Mouse (Mus musculus): ENCODE results near the gene Siglec1. TPM values are rescaled to one million over a fixed set of nuclear protein-coding genes. Genes with fewer than 3 reads are reported as not detected.

The Siglec1 gene
- polyA plus RNA-seq, 1 experiment from 2014 or later, result 0.13 TPM

GRCm38 (mm10) chr2:131080507-131080906, 6.1 kb downstream of the Siglec1 start:
- Histone ChIP-seq H3K9me3 (ENCODE audit: control insufficient read depth, low read length) (no peaks in the 10 kb centered on the region), H3K36me3 (ENCODE audit: control insufficient read depth, insufficient read depth) (no peaks in the 10 kb centered on the region), H3K27ac (ENCODE audit: low read length) (no peak overlapping the region), H3K4me1 (replicated peaks; ENCODE audit: control insufficient read depth, insufficient read depth, low read length) (no peaks in the 10 kb centered on the region), H3K27me3 (replicated peaks; ENCODE audit: control insufficient read depth, insufficient read depth, low read length) (no peaks in the 10 kb centered on the region), H3K4me2 (ENCODE audit: low read length) (no peak overlapping the region), H3K9ac (replicated peaks; ENCODE audit: low read depth, low read length) (no peak overlapping the region), H3K4me3 (replicated peaks; ENCODE audit: low read length) (no peak overlapping the region)
- ATAC-seq, result no peak
- WGBS, result 87% methylated on average over 5 of the region's 5 CpGs

GRCm38 (mm10) chr2:131072536-131072935, 14.0 kb downstream of the Siglec1 start:
- WGBS, result 91% methylated on average over 10 of the region's 10 CpGs
- Histone ChIP-seq H3K9ac (replicated peaks; ENCODE audit: low read depth, low read length) (no peak overlapping the region), H3K4me2 (ENCODE audit: low read length) (no peak overlapping the region)

DNA sequence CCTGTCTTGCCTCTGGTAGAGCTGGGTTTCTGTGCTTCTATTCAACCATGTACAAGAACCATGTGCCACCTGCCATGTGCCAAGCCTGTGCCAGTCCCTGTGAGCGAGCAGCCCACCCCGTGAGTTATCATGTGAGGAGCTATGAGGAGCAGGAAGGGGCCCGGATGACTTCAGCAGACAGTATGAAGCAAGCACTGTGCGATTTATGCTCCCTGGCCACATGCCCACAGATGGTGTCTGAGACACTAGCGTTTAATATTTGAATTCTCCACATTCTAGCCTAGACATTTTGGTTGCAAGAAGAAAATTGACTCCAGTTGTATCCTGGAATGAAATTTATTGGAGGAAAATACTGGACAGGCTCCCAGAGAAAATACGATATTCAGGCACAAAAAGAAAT, 19.1 kb downstream of the Siglec1 start:
- H3K36me3 ChIP-seq (ENCODE audit: control insufficient read depth, insufficient read depth), result no peaks in the 10 kb centered on the region
- H3K4me2 ChIP-seq (ENCODE audit: low read length), result no peak overlapping the region
- H3K9me3 ChIP-seq (ENCODE audit: control insufficient read depth, low read length), result no peaks in the 10 kb centered on the region
- no peak overlapping the region for H3K27ac ChIP-seq (ENCODE audit: low read length)
- peaks cover 4% of the 10 kb centered on the region; the same call in 1 of the 2 replicates for H3K4me1 ChIP-seq (replicated peaks; ENCODE audit: control insufficient read depth, insufficient read depth, low read length)
- WGBS, result 77% methylated on average over 6 of the region's 6 CpGs
- ATAC-seq, result no peak
- no peak overlapping the region for H3K9ac ChIP-seq (replicated peaks; ENCODE audit: low read depth, low read length)
- peaks cover 10% of the 10 kb centered on the region; the same call in 1 of the 2 replicates for H3K27me3 ChIP-seq (replicated peaks; ENCODE audit: control insufficient read depth, insufficient read depth, low read length)
- no peak overlapping the region for H3K4me3 ChIP-seq (replicated peaks; ENCODE audit: low read length)

More at GRCm38 (mm10) chr2:131072536-131072935, 14.0 kb downstream of the Siglec1 start:
- H3K9me3 ChIP-seq (ENCODE audit: control insufficient read depth, low read length), result no peaks in the 10 kb centered on the region
- no peak overlapping the region for H3K4me3 ChIP-seq (replicated peaks; ENCODE audit: low read length)
- no peaks in the 10 kb centered on the region for H3K36me3 ChIP-seq (ENCODE audit: control insufficient read depth, insufficient read depth)
- no peak overlapping the region for H3K27ac ChIP-seq (ENCODE audit: low read length)
- H3K27me3 ChIP-seq (replicated peaks; ENCODE audit: control insufficient read depth, insufficient read depth, low read length), result no peaks in the 10 kb centered on the region
- ATAC-seq, result no peak
- no peaks in the 10 kb centered on the region for H3K4me1 ChIP-seq (replicated peaks; ENCODE audit: control insufficient read depth, insufficient read depth, low read length)

GRCm38 (mm10) chr2:131066342-131066741, 20.2 kb downstream of the Siglec1 start:
- H3K4me1 ChIP-seq (replicated peaks; ENCODE audit: control insufficient read depth, insufficient read depth, low read length), result peaks cover 4% of the 10 kb centered on the region; the same call in 1 of the 2 replicates
- H3K9me3 ChIP-seq (ENCODE audit: control insufficient read depth, low read length), result no peaks in the 10 kb centered on the region
- ATAC-seq, result no peak
- no peak overlapping the region for H3K27ac ChIP-seq (ENCODE audit: low read length)
- no peak overlapping the region for H3K9ac ChIP-seq (replicated peaks; ENCODE audit: low read depth, low read length)
- H3K36me3 ChIP-seq (ENCODE audit: control insufficient read depth, insufficient read depth), result no peaks in the 10 kb centered on the region
- 71% methylated on average over 9 of the region's 9 CpGs for WGBS
- no peak overlapping the region for H3K4me3 ChIP-seq (replicated peaks; ENCODE audit: low read length)
- peaks cover 12% of the 10 kb centered on the region for H3K27me3 ChIP-seq (replicated peaks; ENCODE audit: control insufficient read depth, insufficient read depth, low read length)
- H3K4me2 ChIP-seq (ENCODE audit: low read length), result no peak overlapping the region

DNA sequence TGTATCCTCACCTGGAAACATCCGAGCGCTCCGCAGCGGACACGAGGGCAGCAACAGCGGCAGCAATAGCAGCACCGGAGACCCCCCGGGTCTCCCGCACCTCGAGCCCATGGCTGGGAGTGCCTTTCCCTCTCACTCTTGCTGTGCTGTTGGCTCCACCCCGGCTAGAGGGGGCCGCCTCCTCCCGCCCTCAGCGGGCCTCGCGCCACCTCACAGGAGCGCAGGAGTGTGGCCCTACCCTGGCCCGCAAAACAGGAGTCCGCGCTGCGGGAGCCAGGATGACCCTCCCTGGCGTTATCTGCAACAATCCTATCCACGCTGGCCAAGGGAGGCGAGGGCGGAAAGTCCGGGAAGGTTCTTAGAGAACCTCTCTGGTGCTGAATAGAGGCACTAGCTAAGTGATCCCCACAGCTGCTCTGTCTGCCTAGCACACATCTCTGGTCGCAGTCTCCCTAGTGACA, 23.1 kb downstream of the Siglec1 start, which contains the start of gene Adam33:
Gene Adam33, minus strand, starts transcription at position 411 of the 461 bp plus-strand sequence.
- Histone ChIP-seq H3K9ac (replicated peaks; ENCODE audit: low read depth, low read length) (peak within 1 kb of the TSS; percentile 38), H3K4me2 (ENCODE audit: low read length) (peak within 1 kb of the TSS; percentile 48), H3K9me3 (ENCODE audit: control insufficient read depth, low read length) (no peaks in the 10 kb centered on the region), H3K4me3 (replicated peaks; ENCODE audit: low read length) (peak within 1 kb of the TSS; percentile 8; the same call in 1 of the 2 replicates), H3K4me1 (replicated peaks; ENCODE audit: control insufficient read depth, insufficient read depth, low read length) (peaks cover 4% of the 10 kb centered on the region; the same call in 1 of the 2 replicates), H3K27ac (ENCODE audit: low read length) (no peak within 1 kb of the TSS), H3K36me3 (ENCODE audit: control insufficient read depth, insufficient read depth) (no peaks in the 10 kb centered on the region), H3K27me3 (replicated peaks; ENCODE audit: control insufficient read depth, insufficient read depth, low read length) (peaks cover 12% of the 10 kb centered on the region)
- WGBS, result 3% methylated on average over 21 of the region's 27 CpGs
- no peak; the same call in 1 of the 2 replicates for ATAC-seq

DNA sequence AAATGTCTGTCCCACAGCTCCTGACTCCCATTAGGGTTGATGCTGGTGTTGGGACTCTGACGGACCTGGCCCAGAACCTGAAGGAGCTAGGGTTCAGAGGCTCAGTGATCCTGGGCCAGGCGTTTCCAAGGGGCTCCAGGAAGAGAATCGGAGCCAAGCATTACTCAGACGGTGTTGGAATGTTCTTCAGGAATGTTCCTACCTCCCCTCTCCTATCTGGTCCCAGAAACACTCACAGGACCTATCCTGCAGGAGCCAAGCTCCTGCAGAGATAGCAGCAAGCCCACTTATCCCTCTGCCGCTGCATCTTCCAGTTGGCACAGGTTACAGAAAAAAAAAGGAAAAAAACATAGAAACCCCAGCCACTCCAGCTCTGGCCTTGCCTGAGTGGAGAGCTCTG, 25.0 kb downstream of the Siglec1 start:
- Histone ChIP-seq H3K4me2 (ENCODE audit: low read length) (no peak overlapping the region), H3K4me3 (replicated peaks; ENCODE audit: low read length) (no peak overlapping the region), H3K27ac (ENCODE audit: low read length) (no peak overlapping the region), H3K27me3 (replicated peaks; ENCODE audit: control insufficient read depth, insufficient read depth, low read length) (peaks cover 14% of the 10 kb centered on the region), H3K4me1 (replicated peaks; ENCODE audit: control insufficient read depth, insufficient read depth, low read length) (peaks cover 4% of the 10 kb centered on the region; the same call in 1 of the 2 replicates), H3K9me3 (ENCODE audit: control insufficient read depth, low read length) (no peaks in the 10 kb centered on the region), H3K9ac (replicated peaks; ENCODE audit: low read depth, low read length) (no peak overlapping the region), H3K36me3 (ENCODE audit: control insufficient read depth, insufficient read depth) (no peaks in the 10 kb centered on the region)
- no peak for ATAC-seq
- WGBS, result 73% methylated on average over 5 of the region's 5 CpGs

DNA sequence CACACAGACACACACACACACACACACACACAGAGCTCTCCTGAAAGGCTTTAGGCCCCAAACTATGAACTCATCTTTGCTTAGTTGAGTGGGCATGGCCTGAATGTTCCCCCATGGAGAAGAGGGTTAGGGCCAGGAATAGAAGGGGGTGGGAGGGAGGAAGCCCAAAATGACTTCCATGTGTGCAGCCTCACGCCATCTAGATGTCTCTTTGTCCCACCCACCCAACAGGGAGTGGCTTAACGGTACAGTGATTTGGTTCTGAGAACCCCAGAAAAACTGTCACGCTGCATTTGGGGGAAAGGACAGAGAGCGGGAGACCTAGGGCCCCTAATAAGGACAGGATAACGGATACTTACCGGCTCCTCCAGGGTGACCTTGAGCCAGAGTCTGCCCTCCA, 25.8 kb downstream of the Siglec1 start:
- Histone ChIP-seq H3K9me3 (ENCODE audit: control insufficient read depth, low read length) (no peaks in the 10 kb centered on the region), H3K9ac (replicated peaks; ENCODE audit: low read depth, low read length) (no peak overlapping the region), H3K27me3 (replicated peaks; ENCODE audit: control insufficient read depth, insufficient read depth, low read length) (peaks cover 17% of the 10 kb centered on the region), H3K36me3 (ENCODE audit: control insufficient read depth, insufficient read depth) (no peaks in the 10 kb centered on the region), H3K4me3 (replicated peaks; ENCODE audit: low read length) (no peak overlapping the region), H3K4me1 (replicated peaks; ENCODE audit: control insufficient read depth, insufficient read depth, low read length) (peaks cover 4% of the 10 kb centered on the region; the same call in 1 of the 2 replicates), H3K4me2 (ENCODE audit: low read length) (no peak overlapping the region), H3K27ac (ENCODE audit: low read length) (no peak overlapping the region)
- WGBS, result 67% methylated on average over 6 of the region's 6 CpGs
- no peak for ATAC-seq

DNA sequence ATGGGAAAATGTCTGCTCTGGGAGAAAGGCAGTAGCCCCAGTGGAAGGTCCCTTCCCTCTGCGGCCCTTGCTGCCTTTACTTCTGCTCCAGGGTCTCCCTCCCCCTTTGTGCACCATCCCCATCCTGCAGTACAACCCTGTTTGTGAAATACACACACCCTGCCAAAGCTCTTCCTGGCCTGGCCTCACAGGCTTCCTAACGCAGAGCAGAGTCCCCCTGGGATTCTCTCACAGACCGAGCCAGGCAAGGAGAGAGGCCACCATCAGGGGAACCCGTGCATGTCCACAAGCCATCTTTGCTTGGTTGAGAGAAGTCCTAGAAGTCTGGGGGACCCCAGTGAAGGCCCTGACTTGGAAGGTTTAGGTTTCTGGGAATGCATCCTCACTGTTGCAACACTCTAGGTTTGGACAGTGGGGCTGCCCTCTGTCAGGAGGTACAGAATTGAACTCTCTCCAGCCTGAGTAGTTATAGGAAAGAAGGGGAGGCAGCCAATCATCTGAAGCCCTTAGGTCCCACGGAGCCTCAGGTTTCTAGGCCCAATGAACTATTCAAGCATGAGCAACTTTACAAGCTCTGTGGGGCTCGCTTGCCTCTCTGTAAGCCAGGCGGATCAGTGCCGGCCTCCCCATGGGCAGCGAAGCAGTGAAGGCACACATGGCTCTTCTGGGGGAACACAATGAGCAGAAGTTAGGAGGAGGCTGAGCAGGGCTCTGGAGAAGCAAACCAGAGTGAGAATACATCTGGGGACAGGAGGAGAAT, 26.6 kb downstream of the Siglec1 start:
- Histone ChIP-seq H3K9ac (replicated peaks; ENCODE audit: low read depth, low read length) (no peak overlapping the region), H3K27me3 (replicated peaks; ENCODE audit: control insufficient read depth, insufficient read depth, low read length) (peaks cover 25% of the 10 kb centered on the region), H3K4me2 (ENCODE audit: low read length) (no peak overlapping the region), H3K4me3 (replicated peaks; ENCODE audit: low read length) (no peak overlapping the region), H3K36me3 (ENCODE audit: control insufficient read depth, insufficient read depth) (no peaks in the 10 kb centered on the region), H3K4me1 (replicated peaks; ENCODE audit: control insufficient read depth, insufficient read depth, low read length) (peaks cover 9% of the 10 kb centered on the region), H3K27ac (ENCODE audit: low read length) (no peak overlapping the region), H3K9me3 (ENCODE audit: control insufficient read depth, low read length) (no peaks in the 10 kb centered on the region)
- ATAC-seq, result no peak
- 65% methylated on average over 9 of the region's 9 CpGs for WGBS

- H3K4me2 ChIP-seq (ENCODE audit: low read length), result no peak overlapping the region
- peaks cover 14% of the 10 kb centered on the region for H3K4me1 ChIP-seq (replicated peaks; ENCODE audit: control insufficient read depth, insufficient read depth, low read length)
- ATAC-seq, result no peak
- H3K9me3 ChIP-seq (ENCODE audit: control insufficient read depth, low read length), result no peaks in the 10 kb centered on the region
- H3K27me3 ChIP-seq (replicated peaks; ENCODE audit: control insufficient read depth, insufficient read depth, low read length), result peaks cover 26% of the 10 kb centered on the region
- H3K27ac ChIP-seq (ENCODE audit: low read length), result no peak overlapping the region
- no peak overlapping the region for H3K4me3 ChIP-seq (replicated peaks; ENCODE audit: low read length)
- H3K36me3 ChIP-seq (ENCODE audit: control insufficient read depth, insufficient read depth), result no peaks in the 10 kb centered on the region
- 12% methylated on average over 1 of the region's 1 CpGs for WGBS
- no peak overlapping the region for H3K9ac ChIP-seq (replicated peaks; ENCODE audit: low read depth, low read length)
Measured at GRCm38 (mm10) chr2:131059377-131059776, 27.2 kb downstream of the Siglec1 start.
